Mouse (Mus musculus): Measurements from ENCODE around the gene Gm17387.

GRCm38 (mm10) chr7:141011238-141011770 lies 17.6 kb upstream of the Gm17387 start:
- TF ChIP-seq CTCF (conservative IDR thresholded peaks at IDR 0.05; ENCODE audit: low read length) (no peak), NANOG (IDR thresholded peaks at IDR 0.05; ENCODE audit: borderline replicate concordance, low read length) (no peak)

All from E14TG2a.4 (cell line).